Mouse (Mus musculus) liver, adult 2 months (tissue): ENCODE measurements around the gene Ppp4r1.

ENCODE experiments used
- CTCF ChIP-seq: fragments of 200-500 bp; IDR thresholded peaks from 2 replicates; pipeline ENCODE4 v1.5.1; 2011; ENCODE audit warnings: low read depth, low read length, control low read depth
- POLR2A ChIP-seq: fragments of 200-500 bp; IDR thresholded peaks from 2 replicates; pipeline ENCODE4 v1.6.1; 2011; ENCODE audit warnings: low read length, control low read depth; ENCODE audit not compliant: insufficient read depth; ENCODE audit errors: extremely low read depth

- no peak for TF ChIP-seq CTCF
- TF ChIP-seq POLR2A, result no peak
Measured at GRCm38 (mm10) chr17:65746314-65746713, 36.1 kb upstream of the Ppp4r1 start.
